Mouse (Mus musculus) CD4-positive, CD25-positive, alpha-beta regulatory T cell, adult 2 months (primary cell): Measurements from ENCODE around the gene Mfn2.
A peak's percentile ranks its signal among the peaks of the same experiment; 100 is the strongest.

Source experiments
- DNase-seq: peaks from one replicate; pipeline ENCODE4 v3.0.0-alpha.2; 2012; ENCODE audit warnings: low read depth, low spot score

The Mfn2 gene

GRCm38 (mm10) chr4:147904313-147905089 is at the start of gene Mfn2:
Mfn2 (minus strand) TSS chr4:147904704.
- DNase-seq, result peak; percentile 92

GRCm38 (mm10) chr4:147953590-147953989 is 49.1 kb upstream of the Mfn2 start:
- peak; percentile 69 for DNase-seq

GRCm38 (mm10) chr4:147947511-147947910 is 43.0 kb upstream of the Mfn2 start:
- no peak for DNase-seq

GRCm38 (mm10) chr4:147943005-147943404 is 38.5 kb upstream of the Mfn2 start:
- no peak for DNase-seq

GRCm38 (mm10) chr4:147941045-147942020 is 36.8 kb upstream of the Mfn2 start:
- DNase-seq, result no peak

- peak; percentile 94 for DNase-seq
Measured at GRCm38 (mm10) chr4:147940576-147941044, 36.1 kb upstream of the Mfn2 start, which contains the start of gene 2510039O18Rik. 2510039O18Rik (plus strand) TSS chr4:147940895.

GRCm38 (mm10) chr4:147940111-147940510 is 35.6 kb upstream of the Mfn2 start:
- no peak for DNase-seq

- no peak for DNase-seq
Measured at GRCm38 (mm10) chr4:147938148-147939096, 33.9 kb upstream of the Mfn2 start.

- no peak for DNase-seq
Measured at GRCm38 (mm10) chr4:147937486-147937885, 33.0 kb upstream of the Mfn2 start.

GRCm38 (mm10) chr4:147937021-147937420 is 32.5 kb upstream of the Mfn2 start:
- DNase-seq, result no peak

- peak; percentile 82 for DNase-seq
Measured at GRCm38 (mm10) chr4:147936331-147936954, 31.9 kb upstream of the Mfn2 start, which contains the start of gene Plod1. Plod1 (minus strand) TSS chr4:147936767.

GRCm38 (mm10) chr4:147935904-147936303 is 31.4 kb upstream of the Mfn2 start:
- DNase-seq, result no peak

- DNase-seq, result no peak
Measured at GRCm38 (mm10) chr4:147934611-147935010, 30.1 kb upstream of the Mfn2 start.

GRCm38 (mm10) chr4:147934134-147934533 is 29.6 kb upstream of the Mfn2 start:
- no peak for DNase-seq

GRCm38 (mm10) chr4:147930946-147931345 is 26.4 kb upstream of the Mfn2 start:
- no peak for DNase-seq

- no peak for DNase-seq
Measured at GRCm38 (mm10) chr4:147928540-147928939, 24.0 kb upstream of the Mfn2 start.

GRCm38 (mm10) chr4:147928136-147928535 is 23.6 kb upstream of the Mfn2 start:
- DNase-seq, result no peak

GRCm38 (mm10) chr4:147927705-147928104 is 23.2 kb upstream of the Mfn2 start:
- DNase-seq, result no peak

GRCm38 (mm10) chr4:147922341-147922740 is 17.8 kb upstream of the Mfn2 start:
- no peak for DNase-seq

- no peak for DNase-seq
Measured at GRCm38 (mm10) chr4:147920973-147921372, 16.5 kb upstream of the Mfn2 start.
